Mouse (Mus musculus) myocyte (in vitro differentiated cells): ENCODE measurements at regions not wholly inside any gene's neighbourhood (a gene's known extent, or its start where the extent isn't known, plus 50 kb on each side); places are given as distances from the start of the nearest gene placed in this dataset.
A peak's percentile ranks its signal among the peaks of the same experiment; 100 is the strongest.

ENCODE experiments used
- H3K27me3 ChIP-seq: one replicate; pipeline ENCODE4 v1.6.1; 2011; ENCODE audit not compliant: control insufficient read depth, insufficient read depth, insufficient read length
- H3K36me3 ChIP-seq: one replicate; pipeline ENCODE4 v1.6.1; 2011; ENCODE audit not compliant: control insufficient read depth, insufficient read depth
- H3K4me2 ChIP-seq: one replicate; pipeline ENCODE4 v1.6.1; 2011; ENCODE audit warnings: low read depth, control low read depth
- H3K4me3 ChIP-seq: one replicate; pipeline ENCODE4 v1.5.1; 2011; ENCODE audit warnings: mild to moderate bottlenecking, control low read depth, moderate library complexity
- H3K79me2 ChIP-seq: one replicate; pipeline ENCODE4 v1.6.1; 2011; ENCODE audit not compliant: control insufficient read depth, insufficient read depth
- H3ac ChIP-seq: one replicate; pipeline ENCODE4 v1.6.1; 2011; ENCODE audit not compliant: control insufficient read depth, insufficient read length
- CEBPB ChIP-seq: IDR thresholded peaks from 2 replicates; pipeline ENCODE4 v1.6.1; 2011; ENCODE audit warnings: mild to moderate bottlenecking, moderate library complexity; ENCODE audit not compliant: poor library complexity, insufficient read depth, severe bottlenecking
- E2F4 ChIP-seq: IDR thresholded peaks from one replicate; pipeline ENCODE4 v1.6.1; 2011; ENCODE audit warnings: mild to moderate bottlenecking, control low read depth, moderate library complexity; ENCODE audit not compliant: insufficient read depth
- MAX ChIP-seq: IDR thresholded peaks from one replicate; pipeline ENCODE4 v1.6.1; 2011; ENCODE audit warnings: low read depth, mild to moderate bottlenecking, control low read depth
- MYOD1 ChIP-seq, 3 experiments: IDR thresholded peaks; one replicate each; pipeline ENCODE4 v1.6.1; 2011; ENCODE audit warnings: control low read depth in 2 of 3, low read depth in 2 of 3, mild to moderate bottlenecking in 2 of 3, moderate library complexity in 1 of 3; ENCODE audit not compliant: insufficient read length in 2 of 3, control insufficient read depth in 1 of 3
- MYOG ChIP-seq, 3 experiments: IDR thresholded peaks; one replicate each; pipeline ENCODE4 v1.6.1; 2011; ENCODE audit warnings: control low read depth in 2 of 3, low read depth in 2 of 3, mild to moderate bottlenecking in 2 of 3; ENCODE audit not compliant: insufficient read length in 2 of 3, control insufficient read depth in 1 of 3, insufficient read depth in 1 of 3
- POLR2A ChIP-seq: IDR thresholded peaks from one replicate; pipeline ENCODE4 v1.6.1; 2011; ENCODE audit warnings: low read depth, mild to moderate bottlenecking, control low read depth, moderate library complexity; ENCODE audit not compliant: insufficient read length
- POLR2AphosphoS2 ChIP-seq: IDR thresholded peaks from one replicate; pipeline ENCODE4 v1.6.1; 2011; ENCODE audit warnings: low read depth, control low read depth; ENCODE audit not compliant: insufficient read length
- REST ChIP-seq: IDR thresholded peaks from one replicate; pipeline ENCODE4 v1.6.1; 2011; ENCODE audit warnings: mild to moderate bottlenecking, control low read depth, moderate library complexity; ENCODE audit not compliant: insufficient read depth, insufficient read length
- SRF ChIP-seq: IDR thresholded peaks from one replicate; pipeline ENCODE4 v1.6.1; 2011; ENCODE audit warnings: low read depth; ENCODE audit not compliant: control insufficient read depth, insufficient read length
- TCF12 ChIP-seq: IDR thresholded peaks from one replicate; pipeline ENCODE4 v1.6.1; 2011; ENCODE audit warnings: mild to moderate bottlenecking, control low read depth; ENCODE audit not compliant: poor library complexity, insufficient read depth, severe bottlenecking
- TCF3 ChIP-seq: IDR thresholded peaks from one replicate; pipeline ENCODE4 v1.6.1; 2011; ENCODE audit warnings: low read depth, control low read depth; ENCODE audit not compliant: insufficient read length
- USF1 ChIP-seq: IDR thresholded peaks from one replicate; pipeline ENCODE4 v1.6.1; 2011; ENCODE audit warnings: low read depth, mild to moderate bottlenecking, control low read depth, moderate library complexity

DNA sequence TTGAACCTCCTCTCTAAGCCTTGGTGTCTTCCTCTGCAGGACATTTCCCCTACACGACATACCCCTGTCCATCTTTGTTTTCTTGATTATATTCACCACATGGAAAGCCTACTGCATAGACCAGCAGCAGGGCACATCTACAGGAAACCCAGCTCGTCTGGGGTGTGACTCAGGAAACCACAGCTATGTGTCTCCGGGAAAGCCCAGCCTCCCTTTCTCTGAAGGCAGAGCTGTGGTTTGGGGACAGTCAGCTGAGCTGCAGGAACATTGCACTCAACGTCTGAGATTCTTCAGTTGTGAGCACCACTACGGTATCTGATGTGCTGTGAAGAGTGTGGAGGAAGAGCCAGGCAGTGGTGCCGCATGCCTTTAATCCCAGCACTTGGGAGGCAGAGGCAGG lies 286.9 kb downstream of the Foxo1 start:
- Histone ChIP-seq H3K27me3 (no peaks in the 10 kb centered on the region), H3K4me3 (no peak overlapping the region), H3ac (no peak overlapping the region), H3K4me2 (peak overlapping the region; percentile 31), H3K36me3 (no peaks in the 10 kb centered on the region), H3K79me2 (no peaks in the 10 kb centered on the region)
- TF ChIP-seq SRF (no peak), POLR2AphosphoS2 (no peak), TCF12 (peak; percentile 49), REST (no peak), MYOG (IDR thresholded peaks at IDR 0.05; ENCODE audit: control insufficient read depth in 1 of 3, insufficient read depth in 1 of 3, insufficient read length in 2 of 3, low read depth in 2 of 3) (peak in 1 of 3 experiments; percentile 83), TCF3 (no peak), CEBPB (0 out of 2 replicates have a peak, but pooled peaks have one; percentile 30), MYOD1 (IDR thresholded peaks at IDR 0.05; ENCODE audit: control insufficient read depth in 1 of 3, insufficient read length in 2 of 3, low read depth in 2 of 3) (peak in 2 of 3 experiments; percentile 36 to 44), USF1 (peak; percentile 21), POLR2A (no peak), E2F4 (no peak), MAX (peak; percentile 5)

DNA sequence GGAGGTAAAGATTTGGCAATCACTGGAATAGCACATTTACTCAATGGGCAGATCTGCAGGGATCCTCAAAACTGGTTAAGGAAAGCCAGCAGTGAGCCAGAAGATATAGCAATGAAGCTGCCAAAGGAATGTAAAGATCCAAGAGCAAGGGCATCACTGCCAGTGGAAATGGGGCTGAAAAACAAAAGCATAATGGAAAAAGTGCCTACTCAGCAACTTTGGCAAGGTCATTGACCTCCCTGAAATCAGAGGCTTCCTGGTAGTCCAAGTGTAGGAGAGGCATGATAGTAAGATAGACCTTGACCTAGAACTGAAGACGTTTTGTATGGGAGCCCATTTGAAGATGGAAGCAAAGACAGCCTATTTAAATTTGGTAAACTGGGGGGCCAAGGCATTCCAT lies 286.4 kb downstream of the Foxo1 start:
- TF ChIP-seq REST, result no peak

DNA sequence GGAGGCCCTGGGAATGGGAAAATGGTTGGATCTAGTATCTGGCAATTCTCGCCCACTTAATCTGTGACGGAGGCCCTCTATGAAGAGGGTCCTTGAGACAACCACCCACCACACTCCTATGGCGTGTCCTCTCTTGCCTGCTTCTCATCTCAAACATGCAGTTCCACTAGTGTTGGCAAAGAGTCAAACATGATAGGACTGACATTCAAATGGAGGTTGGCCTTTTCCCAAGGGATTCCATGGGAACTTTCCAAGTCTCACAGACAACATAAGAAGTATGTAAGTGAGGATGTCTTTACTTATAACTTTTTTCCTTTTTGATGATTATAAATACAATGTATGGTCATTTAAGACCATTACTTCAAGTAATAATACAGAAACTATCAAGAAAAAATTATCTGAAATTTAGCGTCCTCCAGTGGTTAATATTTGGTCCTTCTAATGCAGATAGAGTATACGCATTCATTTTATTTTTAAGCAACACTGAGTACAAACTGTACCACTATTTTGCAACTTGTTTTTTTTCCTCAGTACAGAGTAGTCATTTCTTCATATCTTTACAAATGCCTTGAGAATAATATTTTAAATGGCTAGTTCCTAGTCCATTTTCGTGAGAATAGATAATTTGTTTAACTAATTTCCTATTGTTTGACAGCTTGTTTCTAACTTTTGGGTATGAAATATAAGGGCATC lies 280.2 kb downstream of the Foxo1 start:
- TF ChIP-seq POLR2A (no peak), E2F4 (no peak), POLR2AphosphoS2 (no peak), CEBPB (no peak), MYOD1 (IDR thresholded peaks at IDR 0.05; ENCODE audit: control insufficient read depth in 1 of 3, insufficient read length in 2 of 3, low read depth in 2 of 3) (no peak), USF1 (no peak), REST (no peak), MAX (no peak), MYOG (IDR thresholded peaks at IDR 0.05; ENCODE audit: control insufficient read depth in 1 of 3, insufficient read depth in 1 of 3, insufficient read length in 2 of 3, low read depth in 2 of 3) (no peak), TCF3 (no peak)
- Histone ChIP-seq H3K36me3 (no peaks in the 10 kb centered on the region), H3ac (no peak overlapping the region), H3K4me3 (no peak overlapping the region), H3K27me3 (no peaks in the 10 kb centered on the region), H3K4me2 (no peak overlapping the region), H3K79me2 (no peaks in the 10 kb centered on the region)

More for the DNA sequence above, 286.4 kb downstream of the Foxo1 start:
- H3K27me3 ChIP-seq, result no peaks in the 10 kb centered on the region
- H3K4me3 ChIP-seq, result no peak overlapping the region
- peak overlapping the region; percentile 31 for H3K4me2 ChIP-seq
- no peaks in the 10 kb centered on the region for H3K79me2 ChIP-seq
- no peaks in the 10 kb centered on the region for H3K36me3 ChIP-seq
- H3ac ChIP-seq, result no peak overlapping the region

DNA sequence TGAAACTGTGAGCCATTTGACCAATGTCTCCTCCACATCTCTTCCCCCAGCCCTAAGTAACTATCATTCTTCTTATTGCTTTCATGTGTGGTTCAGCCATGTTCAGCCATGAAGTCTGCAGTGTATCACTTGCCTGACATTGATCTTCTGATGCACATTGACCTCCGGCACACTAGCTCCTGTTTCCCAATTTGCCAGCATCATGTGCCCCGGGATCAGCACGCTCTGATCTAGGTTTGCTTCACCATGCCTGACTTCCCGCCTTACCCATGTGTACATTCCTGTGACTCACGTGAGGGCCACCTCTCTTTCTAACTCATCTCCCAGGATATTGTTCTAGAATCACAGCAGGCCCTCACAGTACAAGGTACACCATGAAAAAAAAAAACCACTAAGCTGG lies 277.9 kb downstream of the Foxo1 start:
- TF ChIP-seq POLR2AphosphoS2 (no peak), TCF12 (no peak), POLR2A (no peak), REST (no peak), MYOD1 (IDR thresholded peaks at IDR 0.05; ENCODE audit: control insufficient read depth in 1 of 3, insufficient read length in 2 of 3, low read depth in 2 of 3) (no peak), MAX (no peak), USF1 (no peak), CEBPB (no peak), SRF (no peak), E2F4 (no peak)
- Histone ChIP-seq H3K27me3 (no peaks in the 10 kb centered on the region), H3K4me3 (no peak overlapping the region), H3K36me3 (no peaks in the 10 kb centered on the region), H3K4me2 (no peak overlapping the region), H3ac (no peak overlapping the region), H3K79me2 (no peaks in the 10 kb centered on the region)

DNA sequence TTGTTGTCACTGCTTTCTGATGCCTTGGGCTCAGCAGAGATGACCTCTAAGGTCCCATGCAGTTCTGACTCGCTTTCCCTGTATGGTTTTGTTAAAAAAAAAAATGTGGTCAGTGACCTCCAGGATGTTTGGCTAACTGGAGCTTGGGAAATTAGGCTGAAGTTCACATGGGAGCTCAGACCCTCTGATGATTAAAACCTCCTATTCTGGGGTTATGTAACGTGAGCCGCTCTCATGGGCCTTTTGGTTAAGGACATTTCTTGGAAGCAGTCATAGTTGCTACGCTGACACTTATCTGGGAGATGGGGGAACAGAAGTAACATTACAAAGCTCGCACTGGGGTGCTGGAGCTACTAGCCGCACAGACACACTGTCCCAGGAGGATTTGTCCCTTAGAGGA lies 274.9 kb downstream of the Foxo1 start:
- Histone ChIP-seq H3K4me3 (no peak overlapping the region), H3K36me3 (no peaks in the 10 kb centered on the region), H3K27me3 (no peaks in the 10 kb centered on the region), H3ac (no peak overlapping the region), H3K4me2 (peak overlapping the region; percentile 4), H3K79me2 (no peaks in the 10 kb centered on the region)
- no peak for TF ChIP-seq MAX
- TF ChIP-seq POLR2A, result no peak
- no peak for TF ChIP-seq CEBPB
- no peak for TF ChIP-seq E2F4
- TF ChIP-seq MYOG (IDR thresholded peaks at IDR 0.05; ENCODE audit: control insufficient read depth in 1 of 3, insufficient read depth in 1 of 3, insufficient read length in 2 of 3, low read depth in 2 of 3), result no peak
- no peak for TF ChIP-seq REST
- TF ChIP-seq TCF3, result no peak
- TF ChIP-seq POLR2AphosphoS2, result no peak
- no peak for TF ChIP-seq SRF
- TF ChIP-seq USF1, result no peak
- TF ChIP-seq TCF12, result no peak
- no peak for TF ChIP-seq MYOD1 (IDR thresholded peaks at IDR 0.05; ENCODE audit: control insufficient read depth in 1 of 3, insufficient read length in 2 of 3, low read depth in 2 of 3)
